Mouse (Mus musculus) heart, adult 2 months (tissue): ENCODE measurements around the gene Fundc2.

ENCODE experiments used
- CTCF ChIP-seq: fragments of 200-600 bp; IDR thresholded peaks from 2 replicates; pipeline ENCODE4 v1.8.1; 2022; ENCODE audit warnings: antibody characterized with exemption, mild to moderate bottlenecking, moderate library complexity
- EP300 ChIP-seq: fragments of 200-500 bp; IDR thresholded peaks from 2 replicates; pipeline ENCODE4 v1.6.1; 2011; ENCODE audit warnings: low read depth, low read length, control low read depth; ENCODE audit not compliant: insufficient read depth
- POLR2A ChIP-seq: fragments of 200-500 bp; IDR thresholded peaks from 2 replicates; pipeline ENCODE4 v1.6.1; 2011; ENCODE audit warnings: mild to moderate bottlenecking, low read depth, low read length, control low read depth; ENCODE audit not compliant: insufficient read depth

GRCm38 (mm10) chrX:75399471-75399870 is 17.3 kb downstream of the Fundc2 start:
- no peak for TF ChIP-seq POLR2A
- TF ChIP-seq CTCF = no peak
- TF ChIP-seq EP300 = no peak
